Mouse (Mus musculus) heart, embryonic 11.5 days (tissue): ENCODE data around the gene Epb41l3. TPM values are rescaled to one million over a fixed set of nuclear protein-coding genes. Genes with fewer than 3 reads are reported as not detected.

Experiments used
- ATAC-seq: fragments of 200-750 bp; cut with Nextera tagmentation; replicated peaks from 2 replicates; pipeline ENCODE4 v1.8.0; 2017; ENCODE audit warnings: moderate library complexity; ENCODE audit not compliant: insufficient number of reproducible peaks, low FRiP score, low TSS enrichment
- H3K27ac ChIP-seq: fragments of 300-500 bp; sonication (generic); 2 replicates; pipeline ENCODE4 v1.5.1; 2014; ENCODE audit warnings: mild to moderate bottlenecking, low read depth, low read length
- H3K27me3 ChIP-seq: fragments of 300-500 bp; sonication (generic); 2 replicates; pipeline ENCODE4 v1.6.1; 2014; ENCODE audit warnings: mild to moderate bottlenecking, low read length, mixed read lengths; ENCODE audit not compliant: control insufficient read depth, insufficient read depth
- H3K36me3 ChIP-seq: fragments of 300-500 bp; sonication (generic); 2 replicates; pipeline ENCODE4 v1.6.1; 2014; ENCODE audit warnings: mild to moderate bottlenecking, low read length, moderate library complexity, mixed read lengths; ENCODE audit not compliant: control insufficient read depth, insufficient read depth
- H3K4me1 ChIP-seq: fragments of 300-500 bp; sonication (generic); 2 replicates; pipeline ENCODE4 v1.6.1; 2014; ENCODE audit warnings: low read length; ENCODE audit not compliant: control insufficient read depth, insufficient read depth
- H3K4me2 ChIP-seq: fragments of 300-500 bp; sonication (generic); 2 replicates; pipeline ENCODE4 v1.6.1; 2014; ENCODE audit warnings: mild to moderate bottlenecking, moderate library complexity
- H3K4me3 ChIP-seq: fragments of 300-500 bp; sonication (generic); 2 replicates; pipeline ENCODE4 v1.5.1; 2014; ENCODE audit warnings: low read depth, low read length
- H3K9ac ChIP-seq: fragments of 300-500 bp; sonication (generic); 2 replicates; pipeline ENCODE4 v1.6.1; 2014; ENCODE audit warnings: mild to moderate bottlenecking, low read depth, low read length, moderate library complexity
- H3K9me3 ChIP-seq: fragments of 300-500 bp; sonication (generic); replicated peaks from 2 replicates; pipeline ENCODE4 v1.6.1; 2016; ENCODE audit warnings: low read length; ENCODE audit not compliant: control insufficient read depth
- WGBS: fragments of 180-500 bp; shearing (Covaris S2); extraction: QIAGEN DNeasy Blood & Tissue Kit; methylation state at CpG from one replicate; pipeline ENCODE4 v1.1.7; 2014; ENCODE audit not compliant: insufficient replicate concordance; 5-methylcytosine and 5-hydroxymethylcytosine counted together
- polyA plus RNA-seq: library from polyadenylated mRNA; unstranded; fragments of >200 nt; fragmentation: Nextera tagmentation; extraction: Ambion mirVana; gene quantifications from 2 replicates; pipeline ENCODE4 v1.2.1, GENCODE M21; 2014

Epb41l3 gene
- polyA plus RNA-seq, 1 experiment from 2014 or later, result 118 TPM

GRCm38 (mm10) chr17:69067937-69068739, 7.3 kb upstream of the Epb41l3 start:
- no peak overlapping the region for H3K27ac ChIP-seq
- no peak overlapping the region for H3K4me2 ChIP-seq
- no peak overlapping the region for H3K9ac ChIP-seq
- no peak for ATAC-seq
- no peaks in the 10 kb centered on the region for H3K36me3 ChIP-seq
- H3K9me3 ChIP-seq, result no peaks in the 10 kb centered on the region
- no peaks in the 10 kb centered on the region for H3K4me1 ChIP-seq
- peaks cover 1% of the 10 kb centered on the region; the same call in 1 of the 2 replicates for H3K27me3 ChIP-seq
- H3K4me3 ChIP-seq, result no peak overlapping the region
- 25% methylated on average over 11 of the region's 11 CpGs for WGBS

GRCm38 (mm10) chr17:69074095-69074494, 1.4 kb upstream of the Epb41l3 start:
- Histone ChIP-seq H3K9me3 (no peaks in the 10 kb centered on the region), H3K27ac (no peak overlapping the region), H3K36me3 (no peaks in the 10 kb centered on the region), H3K27me3 (peaks cover 32% of the 10 kb centered on the region), H3K9ac (no peak overlapping the region), H3K4me2 (no peak overlapping the region), H3K4me3 (no peak overlapping the region), H3K4me1 (peaks cover 5% of the 10 kb centered on the region; the same call in 1 of the 2 replicates)
- WGBS, result 76% methylated on average over 4 of the region's 4 CpGs
- no peak for ATAC-seq

GRCm38 (mm10) chr17:69076238-69076625, 749 bp downstream of the Epb41l3 start:
- no peaks in the 10 kb centered on the region for H3K9me3 ChIP-seq
- ATAC-seq, result peak; percentile 55; the same call in 1 of the 2 replicates
- no peaks in the 10 kb centered on the region for H3K36me3 ChIP-seq
- H3K9ac ChIP-seq, result peak overlapping the region; percentile 56
- H3K27ac ChIP-seq, result no peak overlapping the region
- peak overlapping the region; percentile 99 for H3K4me2 ChIP-seq
- H3K27me3 ChIP-seq, result peaks cover 32% of the 10 kb centered on the region
- peaks cover 5% of the 10 kb centered on the region; the same call in 1 of the 2 replicates for H3K4me1 ChIP-seq
- H3K4me3 ChIP-seq, result peak overlapping the region; percentile 61
- under 1% methylated on average over 25 of the region's 28 CpGs for WGBS

GRCm38 (mm10) chr17:69076747-69077543, 1.5 kb downstream of the Epb41l3 start:
- Histone ChIP-seq H3K4me2 (peak overlapping the region; percentile 99), H3K9ac (peak overlapping the region; percentile 56; the same call in 1 of the 2 replicates)
- 0 out of 2 replicates have a peak, but pooled peaks have one; percentile 6 for ATAC-seq

GRCm38 (mm10) chr17:69077544-69077920, 2.0 kb downstream of the Epb41l3 start:
- peak overlapping the region; percentile 99 for H3K4me2 ChIP-seq
- ATAC-seq, result no peak
- peak overlapping the region; percentile 61 for H3K4me3 ChIP-seq
- H3K4me1 ChIP-seq, result peaks cover 5% of the 10 kb centered on the region; the same call in 1 of the 2 replicates
- no peak overlapping the region for H3K9ac ChIP-seq
- no peak overlapping the region for H3K27ac ChIP-seq
- no peaks in the 10 kb centered on the region for H3K9me3 ChIP-seq
- WGBS, result 11% methylated on average over 11 of the region's 11 CpGs
- peaks cover 32% of the 10 kb centered on the region for H3K27me3 ChIP-seq
- H3K36me3 ChIP-seq, result no peaks in the 10 kb centered on the region

More at GRCm38 (mm10) chr17:69076747-69077543, 1.5 kb downstream of the Epb41l3 start:
- Histone ChIP-seq H3K4me1 (peaks cover 5% of the 10 kb centered on the region; the same call in 1 of the 2 replicates), H3K9me3 (no peaks in the 10 kb centered on the region), H3K27me3 (peaks cover 32% of the 10 kb centered on the region), H3K36me3 (no peaks in the 10 kb centered on the region), H3K27ac (no peak overlapping the region), H3K4me3 (peak overlapping the region; percentile 61)
- WGBS, result 2% methylated on average over 23 of the region's 25 CpGs

GRCm38 (mm10) chr17:69082316-69082715, 6.8 kb downstream of the Epb41l3 start:
- no peak overlapping the region for H3K27ac ChIP-seq
- H3K4me3 ChIP-seq, result no peak overlapping the region
- no peaks in the 10 kb centered on the region for H3K9me3 ChIP-seq
- no peaks in the 10 kb centered on the region for H3K36me3 ChIP-seq
- no peak overlapping the region for H3K9ac ChIP-seq
- no peaks in the 10 kb centered on the region for H3K4me1 ChIP-seq
- no peak overlapping the region for H3K4me2 ChIP-seq
- ATAC-seq, result no peak
- 91% methylated on average over 7 of the region's 7 CpGs for WGBS
- peaks cover 7% of the 10 kb centered on the region for H3K27me3 ChIP-seq

GRCm38 (mm10) chr17:69091618-69092017, 16.1 kb downstream of the Epb41l3 start:
- WGBS, result 80% methylated on average over 3 of the region's 3 CpGs
- H3K9ac ChIP-seq, result no peak overlapping the region
- H3K27ac ChIP-seq, result no peak overlapping the region
- H3K36me3 ChIP-seq, result no peaks in the 10 kb centered on the region
- H3K27me3 ChIP-seq, result no peaks in the 10 kb centered on the region
- H3K9me3 ChIP-seq, result no peaks in the 10 kb centered on the region
- no peak overlapping the region for H3K4me2 ChIP-seq
- H3K4me3 ChIP-seq, result no peak overlapping the region
- ATAC-seq, result no peak
- no peaks in the 10 kb centered on the region for H3K4me1 ChIP-seq

GRCm38 (mm10) chr17:69097068-69097467, 21.6 kb downstream of the Epb41l3 start:
- WGBS, result 78% methylated on average over 4 of the region's 4 CpGs
- H3K27me3 ChIP-seq, result no peaks in the 10 kb centered on the region

More at GRCm38 (mm10) chr17:69097068-69097467, 21.6 kb downstream of the Epb41l3 start:
- Histone ChIP-seq H3K27ac (no peak overlapping the region), H3K36me3 (no peaks in the 10 kb centered on the region), H3K4me2 (no peak overlapping the region), H3K4me3 (no peak overlapping the region), H3K9ac (no peak overlapping the region), H3K9me3 (no peaks in the 10 kb centered on the region), H3K4me1 (no peaks in the 10 kb centered on the region)
- ATAC-seq, result no peak
